Mouse (Mus musculus) limb, embryonic 14.5 days (tissue): ENCODE data around the gene Cisd2. TPM values are rescaled to one million over a fixed set of nuclear protein-coding genes. Genes with fewer than 3 reads are reported as not detected.

Experiments
- ATAC-seq: fragments of 200-750 bp; cut with Nextera tagmentation; 2 replicates; pipeline ENCODE4 v1.8.0; 2017; ENCODE audit warnings: low read depth, moderate number of reproducible peaks, moderate TSS enrichment; ENCODE audit not compliant: low FRiP score
- DNase-seq: peaks from one replicate; pipeline ENCODE4 v3.0.0-alpha.2; 2015; ENCODE audit warnings: low spot score
- H3K27ac ChIP-seq: fragments of 300-500 bp; sonication (generic); replicated peaks from 2 replicates; pipeline ENCODE4 v1.5.1; 2014; ENCODE audit warnings: low read depth, mild to moderate bottlenecking, low read length, moderate library complexity, mixed read lengths
- H3K27me3 ChIP-seq: fragments of 300-500 bp; sonication (generic); 2 replicates; pipeline ENCODE4 v1.6.1; 2014; ENCODE audit warnings: low read length, mixed read lengths; ENCODE audit not compliant: control insufficient read depth, insufficient read depth
- H3K36me3 ChIP-seq: fragments of 300-500 bp; sonication (generic); 2 replicates; pipeline ENCODE4 v1.6.1; 2014; ENCODE audit warnings: mild to moderate bottlenecking, low read length, moderate library complexity, mixed read lengths; ENCODE audit not compliant: control insufficient read depth, insufficient read depth
- H3K4me1 ChIP-seq: fragments of 300-500 bp; sonication (generic); 2 replicates; pipeline ENCODE4 v1.6.1; 2014; ENCODE audit warnings: antibody characterized with exemption, low read length, mixed read lengths; ENCODE audit not compliant: control insufficient read depth, insufficient read depth
- H3K4me2 ChIP-seq: fragments of 300-500 bp; sonication (generic); replicated peaks from 2 replicates; pipeline ENCODE4 v1.6.1; 2014; ENCODE audit warnings: low read depth, mild to moderate bottlenecking, low read length, moderate library complexity; ENCODE audit not compliant: severe bottlenecking
- H3K4me3 ChIP-seq: fragments of 300-500 bp; sonication (generic); replicated peaks from 2 replicates; pipeline ENCODE4 v1.5.1; 2014; ENCODE audit warnings: low read length
- H3K9ac ChIP-seq: fragments of 300-500 bp; sonication (generic); 2 replicates; pipeline ENCODE4 v1.6.1; 2014; ENCODE audit warnings: mild to moderate bottlenecking, low read depth, low read length, moderate library complexity; ENCODE audit not compliant: severe bottlenecking
- H3K9me3 ChIP-seq: fragments of 300-500 bp; sonication (generic); 2 replicates; pipeline ENCODE4 v1.6.1; 2016; ENCODE audit warnings: low read length; ENCODE audit not compliant: control insufficient read depth
- POLR2A ChIP-seq: fragments of 200-500 bp; IDR thresholded peaks from 2 replicates; pipeline ENCODE4 v1.8.0; 2012; ENCODE audit warnings: inconsistent platforms, mild to moderate bottlenecking, moderate library complexity, borderline replicate concordance; ENCODE audit not compliant: insufficient read depth, insufficient read length; ENCODE audit errors: extremely low read depth
- WGBS: fragments of 180-500 bp; shearing (Covaris S2); extraction: QIAGEN DNeasy Blood & Tissue Kit; methylation state at CpG from one replicate; pipeline ENCODE4 v1.1.7; 2014; 5-methylcytosine and 5-hydroxymethylcytosine counted together
- polyA plus RNA-seq, 2 experiments: library from polyadenylated mRNA; depleted of rRNA in 1 of 2; stranded (reverse) in 1 of 2; unstranded in 1 of 2; fragments of >200 nt; fragmentation: Nextera tagmentation in 1 of 2; extraction: Ambion mirVana in 1 of 2; gene quantifications; 2 replicates each; pipeline versions ENCODE4 v1.2.1 to v1.2.3; 2012 to 2014

Cisd2 gene
- polyA plus RNA-seq, 2 experiments = 44.6 to 46.9 TPM

DNA sequence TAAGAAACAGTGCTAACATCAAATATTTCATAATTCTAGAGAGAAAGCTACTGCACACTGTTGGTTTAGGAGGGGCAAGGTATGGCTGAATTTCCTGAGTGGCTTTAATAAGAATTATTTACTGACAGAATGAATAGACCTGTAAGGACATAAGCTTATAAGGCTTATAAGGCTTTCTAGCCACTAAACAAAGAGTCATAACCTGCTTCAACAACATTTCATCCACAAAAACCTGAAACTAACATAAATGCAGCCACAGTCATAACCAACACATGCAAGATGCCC is 2.5 kb downstream of the Cisd2 start:
- ATAC-seq = no peak

DNA sequence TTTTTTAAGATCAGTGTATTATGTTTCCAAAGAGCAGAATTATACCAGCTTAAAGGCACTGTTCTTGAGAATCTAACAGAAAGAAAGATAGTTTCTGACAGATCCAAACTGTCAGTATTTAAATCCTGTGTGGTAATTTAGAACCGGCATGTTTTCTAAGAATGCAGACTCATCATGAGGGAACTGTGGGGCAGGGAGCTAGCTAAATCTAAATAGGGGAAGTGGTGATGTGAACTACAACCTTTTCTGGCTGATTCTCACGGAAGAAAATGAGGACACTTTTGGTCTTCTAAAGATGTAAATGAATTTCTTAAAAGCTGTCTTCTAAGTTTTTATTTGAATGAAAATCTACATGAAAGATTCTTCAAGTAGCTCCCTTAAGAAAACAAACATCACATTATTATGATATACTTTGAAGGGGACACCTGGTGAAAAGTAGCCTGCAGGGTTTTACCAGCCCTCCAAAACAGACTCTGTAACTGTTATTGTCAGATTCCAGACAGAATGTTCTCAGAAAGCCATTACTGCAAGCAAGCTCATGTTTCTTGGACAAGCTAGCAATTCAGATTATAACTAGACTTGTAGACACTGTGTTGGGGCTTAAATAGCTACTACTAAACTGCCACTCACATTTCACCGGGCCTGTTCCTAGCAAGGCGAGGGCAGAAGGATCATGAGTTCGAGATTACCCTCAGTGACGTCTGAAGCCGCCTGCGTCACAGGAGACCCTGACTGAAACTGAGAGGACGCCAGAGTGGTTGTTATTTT is 3.0 kb downstream of the Cisd2 start:
- H3K4me1 ChIP-seq = peaks cover 6% of the 10 kb centered on the region; the same call in 1 of the 2 replicates
- no peak overlapping the region for H3K4me2 ChIP-seq
- no peaks in the 10 kb centered on the region for H3K27me3 ChIP-seq
- ATAC-seq (no peak), DNase-seq (no peak)
- no peak overlapping the region for H3K27ac ChIP-seq
- TF ChIP-seq POLR2A = no peak
- 78% methylated on average over 9 of the region's 9 CpGs for WGBS
- peaks cover 6% of the 10 kb centered on the region for H3K36me3 ChIP-seq
- H3K9me3 ChIP-seq = no peaks in the 10 kb centered on the region
- H3K4me3 ChIP-seq = no peak overlapping the region
- H3K9ac ChIP-seq = no peak overlapping the region

More for the DNA sequence above, 2.5 kb downstream of the Cisd2 start:
- H3K27ac ChIP-seq = no peak overlapping the region
- H3K4me1 ChIP-seq = peaks cover 6% of the 10 kb centered on the region; the same call in 1 of the 2 replicates
- no peaks in the 10 kb centered on the region for H3K27me3 ChIP-seq
- H3K4me3 ChIP-seq = no peak overlapping the region
- no peak overlapping the region for H3K4me2 ChIP-seq
- DNase-seq = no peak
- H3K36me3 ChIP-seq = peaks cover 4% of the 10 kb centered on the region
- H3K9me3 ChIP-seq = no peaks in the 10 kb centered on the region
- no peak overlapping the region for H3K9ac ChIP-seq
- no peak for TF ChIP-seq POLR2A

DNA sequence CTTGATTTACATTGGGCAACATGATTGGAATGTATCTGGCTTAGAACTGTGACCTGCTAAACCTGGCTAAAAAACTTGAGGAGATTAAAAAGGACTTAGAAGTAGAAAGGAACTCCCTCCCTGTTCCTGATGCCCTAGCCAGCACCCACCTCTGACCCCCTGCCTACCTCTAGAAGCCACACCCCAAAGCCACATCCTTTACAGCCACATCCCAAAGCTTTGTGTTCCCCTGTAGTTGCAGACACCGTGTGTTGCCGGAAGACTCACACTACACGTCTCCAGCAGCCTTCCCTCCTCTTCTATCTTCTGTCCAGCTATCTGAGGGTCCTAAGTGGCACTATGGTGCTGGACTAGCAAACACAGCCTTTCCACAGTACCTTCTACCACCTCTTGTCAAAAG is 5.9 kb downstream of the Cisd2 start:
- H3K27me3 ChIP-seq = no peaks in the 10 kb centered on the region
- no peak overlapping the region for H3K9ac ChIP-seq
- no peak overlapping the region for H3K4me3 ChIP-seq
- peaks cover 8% of the 10 kb centered on the region for H3K4me1 ChIP-seq
- H3K9me3 ChIP-seq = no peaks in the 10 kb centered on the region
- WGBS = 89% methylated on average over 3 of the region's 3 CpGs
- no peak for DNase-seq
- no peak for TF ChIP-seq POLR2A
- no peak overlapping the region for H3K27ac ChIP-seq
- no peak for ATAC-seq
- peaks cover 6% of the 10 kb centered on the region for H3K36me3 ChIP-seq
- no peak overlapping the region for H3K4me2 ChIP-seq

DNA sequence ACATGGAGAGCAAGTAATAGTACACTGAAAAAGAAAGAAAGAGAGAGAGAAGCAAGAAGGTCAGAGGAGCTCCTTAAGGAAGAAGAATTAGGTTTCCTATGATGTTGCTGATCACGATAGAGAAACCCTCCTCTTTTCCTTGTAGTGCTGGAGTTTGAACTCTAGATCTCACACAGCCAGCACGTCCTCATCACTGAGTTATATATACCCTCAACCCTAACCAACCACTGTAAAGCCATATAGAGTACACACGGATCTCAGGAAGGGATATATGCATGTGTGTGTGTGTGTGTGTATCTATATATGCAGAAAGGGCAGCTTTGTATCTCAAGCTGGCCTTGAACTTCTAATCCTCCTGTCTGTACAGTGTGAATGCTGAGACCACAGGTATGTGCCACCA is 6.5 kb downstream of the Cisd2 start:
- H3K4me2 ChIP-seq = no peak overlapping the region
- no peak overlapping the region for H3K4me3 ChIP-seq
- 83% methylated on average over 3 of the region's 3 CpGs for WGBS
- peaks cover 6% of the 10 kb centered on the region for H3K36me3 ChIP-seq
- H3K9me3 ChIP-seq = no peaks in the 10 kb centered on the region
- H3K4me1 ChIP-seq = peaks cover 8% of the 10 kb centered on the region
- no peak overlapping the region for H3K9ac ChIP-seq
- no peak for ATAC-seq
- TF ChIP-seq POLR2A = no peak
- no peak overlapping the region for H3K27ac ChIP-seq
- H3K27me3 ChIP-seq = no peaks in the 10 kb centered on the region
- DNase-seq = no peak

DNA sequence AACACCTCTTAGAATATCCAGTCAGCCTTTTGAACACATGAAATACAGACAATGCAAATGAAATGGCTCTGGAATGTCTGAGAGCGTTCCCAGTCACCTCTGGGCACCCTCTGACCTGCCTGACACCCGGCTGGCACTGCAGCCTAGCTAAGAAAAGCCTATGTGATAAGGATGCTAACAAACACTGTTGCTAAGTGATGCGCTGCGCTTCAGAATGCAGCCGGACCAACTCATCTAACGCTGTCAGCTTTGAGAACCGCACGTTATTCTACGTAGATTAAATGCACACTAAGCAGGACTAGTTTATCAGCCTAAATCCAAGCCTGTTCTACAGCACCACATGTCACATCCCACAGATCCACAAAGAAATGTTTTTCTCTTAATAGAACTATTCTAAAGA is 11.9 kb downstream of the Cisd2 start:
- H3K27me3 ChIP-seq = no peaks in the 10 kb centered on the region
- H3K4me1 ChIP-seq = peaks cover 8% of the 10 kb centered on the region
- no peak overlapping the region for H3K4me3 ChIP-seq
- DNase-seq (no peak), ATAC-seq (no peak)
- no peaks in the 10 kb centered on the region for H3K9me3 ChIP-seq
- H3K36me3 ChIP-seq = peaks cover 23% of the 10 kb centered on the region
- WGBS = 85% methylated on average over 9 of the region's 9 CpGs
- no peak overlapping the region for H3K27ac ChIP-seq
- no peak overlapping the region for H3K9ac ChIP-seq
- no peak for TF ChIP-seq POLR2A
- no peak overlapping the region for H3K4me2 ChIP-seq
